ENCODE assay signal across 15 mouse cellular contexts in genomic region chr13:42233741-42234419, GRCm38 (mm10).
"Had no signal": no experiment of that assay in that cellular context is flagged by ENCODE, and none has a peak within 500 bp of the region (broad histone marks: within the 10 kb centered on the region; RNA-seq: fewer than 3 reads in every experiment).

No protein-coding gene starts in this region.

- H3K36me3 ChIP-seq: kidney, embryonic 15.5 days; limb, embryonic 12.5 days; midbrain, embryonic 10.5 days; neural tube, embryonic 12.5 days had no signal

- H3K27me3 ChIP-seq: kidney, embryonic 15.5 days; limb, embryonic 12.5 days; neural tube, embryonic 12.5 days had no signal

- H3K4me2 ChIP-seq: kidney, embryonic 15.5 days; limb, embryonic 12.5 days; neural tube, embryonic 12.5 days had no signal

- H3K4me3 ChIP-seq: kidney, embryonic 15.5 days; limb, embryonic 12.5 days; midbrain, embryonic 10.5 days; neural tube, embryonic 12.5 days had no signal

- H3K4me1 ChIP-seq: kidney, embryonic 15.5 days; limb, embryonic 12.5 days; midbrain, embryonic 10.5 days; neural tube, embryonic 12.5 days had no signal

- DNase-seq: kidney, adult 11 months; kidney, postnatal 25 days; layer of hippocampus, adult 9-11 months; layer of hippocampus, postnatal 36 days; lung, postnatal 4 days; midbrain, embryonic 14.5 days; thymus, adult 18-20 months; thymus, postnatal 14 days had no signal

- H3K27ac ChIP-seq: kidney, embryonic 15.5 days; limb, embryonic 12.5 days; liver, embryonic 14.5 days; midbrain, embryonic 10.5 days; neural tube, embryonic 12.5 days; stomach, postnatal 0 days had no signal

- H3K9ac ChIP-seq: kidney, embryonic 15.5 days; limb, embryonic 12.5 days; liver, embryonic 14.5 days; neural tube, embryonic 12.5 days had no signal

- ATAC-seq: lung, postnatal 0 days had no signal

- H3K9me3 ChIP-seq: kidney, embryonic 15.5 days; limb, embryonic 12.5 days; midbrain, embryonic 10.5 days; neural tube, embryonic 12.5 days had no signal
